Mouse (Mus musculus) heart, postnatal 25 days (tissue): ENCODE results near the gene Phactr2. TPM values are rescaled to one million over a fixed set of nuclear protein-coding genes. Genes with fewer than 3 reads are reported as not detected.

ENCODE experiments used
- DNase-seq: peaks from one replicate; pipeline ENCODE4 v3.0.0; 2022; ENCODE audit warnings: low spot score
- intact Hi-C: fragments of 180-260 bp; cut with DNase I; formaldehyde crosslinking; loops from one replicate; pipeline ENCODE4 v1.15.1; 2025
- total RNA-seq, 2 experiments: library from RNA; stranded (reverse); gene quantifications; 2 replicates each; pipeline ENCODE4 v1.2.3; 2021

Gene Phactr2
- total RNA-seq, 2 experiments from 2014 or later = 45.0 to 51.5 TPM

DNA sequence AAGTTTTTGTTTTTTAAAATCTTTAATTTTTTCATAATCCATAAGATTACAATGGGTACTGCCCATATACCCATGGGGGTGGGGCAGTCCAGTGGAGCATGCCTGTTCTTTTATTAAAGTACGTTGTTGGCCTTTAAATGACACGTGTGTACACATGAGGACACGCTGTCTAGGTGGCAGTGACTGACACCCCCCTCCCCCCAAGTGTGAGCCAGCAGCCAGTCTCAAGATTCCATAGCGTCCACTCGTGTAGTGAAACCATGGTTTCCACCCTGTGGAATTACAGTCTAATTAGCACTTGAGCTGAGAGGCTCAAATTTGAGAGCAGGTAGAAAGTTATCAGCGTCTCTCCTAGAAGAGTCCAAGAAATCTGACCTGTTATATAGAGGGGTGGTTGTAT is 22.6 kb downstream of the Phactr2 start:
- DNase-seq = no peak
- intact Hi-C loops = no loop called here

DNA sequence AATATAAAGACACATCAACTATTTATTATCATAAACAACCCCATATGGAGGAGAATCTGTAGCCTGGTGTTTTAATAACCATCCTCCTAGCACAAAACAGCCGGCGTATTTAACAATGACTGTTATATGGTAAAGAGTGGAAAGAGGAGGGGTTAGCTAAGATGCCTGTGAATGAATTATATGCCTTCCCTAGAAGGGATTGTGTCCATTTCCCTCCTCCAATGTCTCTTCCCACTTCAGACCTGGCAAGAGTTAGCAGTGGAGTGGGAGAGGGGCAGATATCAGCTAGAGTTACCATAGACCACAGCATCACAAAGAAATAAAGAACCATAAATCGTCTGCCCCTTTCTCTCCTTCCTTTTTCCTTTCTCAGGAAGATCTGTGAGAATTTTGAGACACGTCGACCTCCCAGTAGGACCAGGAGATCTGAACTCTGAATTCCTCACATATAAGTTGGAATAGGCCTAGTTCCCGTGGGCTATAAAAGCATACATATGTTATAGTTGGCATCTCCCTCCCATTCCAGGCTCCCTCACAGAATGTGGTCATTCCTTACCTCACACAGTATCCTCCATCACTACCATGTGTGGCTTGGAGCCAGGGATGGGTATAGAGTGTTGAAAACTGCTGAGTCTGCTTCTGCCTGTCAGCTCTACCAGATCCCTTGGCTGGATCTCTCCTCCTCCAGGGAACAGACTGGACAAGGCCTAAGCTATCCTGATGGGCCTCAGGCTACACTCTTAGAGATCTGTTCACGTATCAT is 25.7 kb downstream of the Phactr2 start:
- intact Hi-C loops = no loop called here
- DNase-seq = no peak

DNA sequence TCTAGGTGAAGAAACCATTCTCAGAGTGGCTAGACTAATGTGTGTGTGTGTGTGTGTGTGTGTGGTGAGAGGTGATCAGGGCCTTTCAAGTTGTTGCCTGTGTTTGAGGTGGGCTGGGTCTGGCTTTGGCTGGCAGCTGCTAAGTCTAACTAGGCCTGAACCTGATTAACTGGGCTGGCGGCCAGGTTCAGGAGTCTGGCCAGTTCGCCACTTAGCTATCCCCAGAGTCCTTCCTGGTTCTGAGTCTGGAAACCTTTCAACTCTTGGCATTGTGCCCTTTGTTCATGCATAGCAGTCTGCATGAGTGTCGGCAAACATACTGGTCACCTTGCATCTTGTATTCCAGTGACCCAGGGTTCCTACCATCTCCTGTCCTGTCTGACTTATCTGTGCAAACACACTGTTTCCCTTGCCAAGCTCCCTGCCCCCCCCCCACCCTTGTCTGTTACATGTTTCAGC is 27.4 kb downstream of the Phactr2 start:
- intact Hi-C loops = no loop called here
- peak; percentile 45 for DNase-seq

DNA sequence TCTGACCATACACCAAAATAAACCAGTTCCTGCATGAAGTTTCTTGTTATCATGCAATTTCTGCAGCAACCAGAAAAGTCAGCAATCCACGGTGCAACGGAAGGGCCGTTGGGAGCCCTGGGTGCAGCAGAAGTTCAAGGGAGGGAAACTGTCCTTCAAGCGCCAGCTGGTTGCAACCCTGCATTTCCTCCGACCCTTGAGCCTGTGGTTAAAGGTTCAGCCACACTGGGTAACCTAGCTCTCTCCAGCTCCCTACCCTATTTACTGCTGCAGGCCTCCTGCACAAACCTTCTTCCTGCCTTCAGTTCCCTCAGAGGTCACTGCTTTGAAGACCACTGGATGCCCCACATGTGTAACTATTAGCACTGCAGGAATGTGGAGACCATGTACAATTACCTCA is 30.0 kb downstream of the Phactr2 start:
- intact Hi-C loops = no loop called here

DNA sequence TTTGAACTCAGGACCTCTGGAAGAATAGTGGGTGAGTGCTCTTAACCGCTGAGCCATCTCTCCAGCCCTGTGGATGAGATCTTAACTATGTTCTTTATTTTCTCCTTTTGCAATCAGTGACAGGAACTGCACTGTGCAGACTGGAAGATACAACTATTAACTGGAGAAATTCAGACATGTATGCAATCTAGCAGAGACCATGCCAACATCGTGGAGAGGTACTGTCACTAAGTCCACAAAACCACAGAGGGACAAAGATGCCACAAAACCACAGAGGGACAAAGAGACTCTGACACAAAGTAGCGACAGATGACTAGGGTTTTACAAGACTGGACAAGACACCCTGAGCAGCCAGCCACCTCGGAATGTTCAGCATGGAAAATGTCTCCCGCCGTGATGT is 30.6 kb downstream of the Phactr2 start:
- no peak for DNase-seq
- intact Hi-C loops = no loop called here

More for the DNA sequence above, 30.0 kb downstream of the Phactr2 start:
- no peak for DNase-seq

DNA sequence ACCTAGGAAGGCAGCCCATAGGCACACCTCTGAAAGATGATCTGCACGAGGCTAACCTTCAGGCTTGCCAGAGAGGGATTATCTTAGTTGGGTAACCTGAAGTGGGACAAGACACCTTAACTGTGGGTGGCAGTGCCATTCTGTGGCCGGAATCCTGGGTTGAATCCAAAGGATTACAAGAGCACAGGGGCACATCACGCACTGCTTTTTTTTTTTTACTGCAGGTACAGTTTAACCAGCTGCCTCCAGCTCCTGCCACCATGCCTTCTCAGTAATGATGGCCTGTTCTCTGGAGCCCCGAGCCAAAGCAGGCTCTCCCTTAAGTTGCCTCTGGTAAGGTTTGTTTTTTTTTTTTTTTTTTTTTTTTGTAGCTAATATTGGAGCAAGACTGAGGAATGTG is 33.9 kb downstream of the Phactr2 start:
- no peak for DNase-seq
- intact Hi-C loops = no loop called here

DNA sequence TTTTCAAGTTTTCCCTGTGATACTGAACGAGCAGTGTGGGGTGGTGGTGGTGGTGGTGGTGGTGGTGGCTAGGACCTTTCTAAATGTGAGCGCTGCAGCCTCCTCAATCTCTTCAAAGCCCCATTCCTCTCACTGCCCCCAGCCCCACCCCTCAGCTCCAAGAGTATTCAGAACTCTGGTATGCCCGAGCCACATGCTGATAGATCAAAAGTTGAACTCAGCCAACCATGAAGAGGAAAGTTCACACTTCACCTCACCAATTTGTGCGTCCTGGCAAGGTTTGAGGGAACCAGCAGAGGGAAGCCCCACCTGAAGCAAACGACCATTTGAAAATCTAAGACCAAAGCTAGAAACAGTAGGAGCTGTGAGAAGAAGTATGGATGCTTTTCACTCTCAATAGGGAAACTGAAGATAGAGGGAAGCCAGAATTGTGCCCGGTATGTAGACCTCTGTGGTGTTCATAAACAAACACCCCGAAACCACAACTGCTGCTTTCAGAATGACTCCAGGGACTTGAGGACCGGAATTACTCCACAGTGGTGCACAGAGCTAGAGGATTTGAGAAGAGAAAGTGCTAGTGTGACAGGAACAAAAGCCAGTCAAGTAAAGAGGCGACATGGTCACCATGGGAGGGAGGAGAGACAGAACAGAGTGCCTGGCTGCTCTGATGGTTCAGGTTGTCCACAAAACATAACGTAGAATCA is 35.9 kb downstream of the Phactr2 start:
- no peak for DNase-seq
- intact Hi-C loops = loop anchor here (5.0 kb wide), 1 partner anchor 64 kb away; no protein-coding TSS in a partner anchor

DNA sequence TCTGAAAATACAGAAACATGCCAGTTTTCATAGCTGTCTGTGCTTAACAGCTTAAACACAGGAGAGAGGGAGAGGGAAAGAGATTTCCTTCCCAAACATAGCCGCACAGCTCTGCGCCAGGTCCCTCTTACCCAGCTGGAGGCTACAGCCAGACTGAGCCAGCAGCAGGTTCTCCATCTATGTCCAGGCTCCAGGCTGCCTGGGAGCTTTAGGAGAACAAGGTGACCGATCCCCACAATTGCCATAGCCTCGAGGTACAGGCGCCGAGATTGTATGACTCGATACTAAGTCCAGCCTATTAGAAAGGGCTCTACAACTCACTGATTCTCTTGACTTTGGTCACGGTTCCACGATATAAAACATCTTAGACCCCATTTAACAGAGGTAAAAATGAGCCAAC is 37.2 kb downstream of the Phactr2 start:
- intact Hi-C loops = loop anchor here (5.0 kb wide), 1 partner anchor 65 kb away; no protein-coding TSS in a partner anchor
- DNase-seq = no peak

DNA sequence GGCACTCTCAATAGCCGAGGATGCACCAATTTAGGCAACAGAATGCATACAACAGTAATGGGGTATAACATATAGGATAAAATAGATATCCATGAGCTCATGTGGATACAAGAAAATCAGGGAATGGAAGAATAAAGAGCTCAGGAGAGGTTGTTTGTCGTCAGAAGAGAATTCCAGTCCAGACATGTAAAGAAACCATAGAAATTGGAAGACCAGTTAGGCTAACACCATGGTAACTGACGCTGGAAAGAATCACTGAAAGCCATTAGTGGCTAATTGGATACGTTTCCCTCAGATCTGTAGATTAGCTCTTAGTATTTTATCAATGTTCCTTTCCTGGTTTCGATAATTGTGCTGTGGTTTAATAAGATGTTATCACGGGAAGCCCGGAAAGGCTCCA is 41.2 kb downstream of the Phactr2 start:
- intact Hi-C loops = no loop called here
- DNase-seq = no peak

DNA sequence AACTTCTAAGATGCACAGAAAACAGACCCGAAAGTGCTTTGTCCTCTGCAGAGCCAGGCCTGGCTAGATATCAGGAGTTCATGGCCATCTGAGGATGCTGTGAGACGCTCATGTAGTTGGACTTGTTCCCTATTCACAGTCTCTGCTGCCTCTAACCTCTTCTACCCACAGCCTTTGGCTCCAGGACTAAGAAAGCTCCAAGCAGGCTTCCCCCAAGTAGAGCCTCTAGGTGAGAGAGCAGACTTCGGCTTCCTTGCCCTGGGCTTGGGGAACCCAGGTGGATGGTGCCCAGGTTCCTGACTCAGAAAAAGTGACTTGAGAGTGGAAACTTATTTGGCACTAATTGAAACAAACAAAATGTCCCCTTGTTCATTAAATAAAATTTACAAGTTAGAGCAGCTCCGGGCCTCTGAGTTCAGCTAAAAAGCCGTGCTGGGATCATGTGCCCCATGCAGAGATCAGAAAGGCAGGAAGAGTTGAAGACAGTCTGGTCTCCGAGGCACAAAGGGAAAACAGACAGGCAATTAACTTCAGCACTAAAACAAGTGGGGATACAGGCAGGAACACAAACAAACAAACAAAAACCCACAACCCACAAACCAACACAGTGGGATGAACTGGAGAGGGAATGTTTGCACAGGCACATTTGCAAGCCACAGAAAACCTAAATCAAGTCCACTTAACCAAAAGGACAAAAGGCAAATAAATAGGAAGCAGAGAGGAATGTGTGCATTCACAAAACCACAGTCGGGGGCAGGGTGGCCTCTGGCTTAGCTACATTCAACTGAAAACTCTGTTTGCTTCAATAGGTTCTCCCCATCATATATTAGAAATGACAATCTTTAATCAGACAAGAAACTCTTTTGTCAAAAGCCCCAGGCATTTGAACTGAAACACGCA is 42.3 kb downstream of the Phactr2 start:
- intact Hi-C loops = no loop called here
- DNase-seq = no peak

DNA sequence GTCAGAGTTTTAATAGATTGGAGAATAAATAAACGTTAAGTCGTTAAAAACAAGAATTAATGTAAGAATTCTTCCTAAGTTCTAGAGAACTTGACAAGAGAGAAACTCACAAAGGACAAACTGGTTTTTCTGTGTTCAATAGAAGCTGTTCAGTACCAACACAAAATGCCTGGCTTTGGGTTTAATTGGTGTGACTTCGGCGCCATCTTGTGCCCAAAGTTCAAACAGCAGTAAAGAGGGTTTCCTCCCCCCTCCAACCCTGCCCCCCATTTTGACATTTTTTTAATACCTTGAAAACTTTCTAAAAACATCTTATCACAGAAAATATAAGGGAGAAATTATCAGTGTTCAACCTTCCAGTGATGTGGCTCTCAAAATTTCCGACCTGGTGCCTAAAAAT is 44.4 kb downstream of the Phactr2 start:
- DNase-seq = no peak
- intact Hi-C loops = loop anchor here (1.0 kb wide), 2 partner anchors 342 to 413 kb away; no protein-coding TSS in a partner anchor

DNA sequence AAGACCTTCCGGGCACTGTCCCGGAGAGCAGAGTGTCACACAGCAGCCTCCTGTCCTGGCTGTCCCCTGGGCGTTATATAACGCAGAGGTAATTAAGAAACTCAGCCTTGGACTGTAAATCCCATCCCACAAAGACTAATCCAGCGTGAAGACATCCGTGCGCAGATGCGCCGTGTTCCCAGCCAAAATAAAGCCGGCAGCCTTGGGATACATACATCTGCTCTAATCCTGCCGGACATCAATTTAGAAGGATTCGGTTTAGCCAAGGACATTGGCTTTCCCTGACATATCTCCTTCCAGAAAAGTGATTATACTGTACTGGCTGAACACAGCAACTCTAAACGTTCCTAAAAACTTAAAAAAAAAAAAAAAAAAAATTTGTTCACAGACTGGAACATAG is 45.0 kb downstream of the Phactr2 start:
- DNase-seq = no peak
- intact Hi-C loops = loop anchor here (1.0 kb wide), 1 partner anchor 413 kb away; no protein-coding TSS in a partner anchor

DNA sequence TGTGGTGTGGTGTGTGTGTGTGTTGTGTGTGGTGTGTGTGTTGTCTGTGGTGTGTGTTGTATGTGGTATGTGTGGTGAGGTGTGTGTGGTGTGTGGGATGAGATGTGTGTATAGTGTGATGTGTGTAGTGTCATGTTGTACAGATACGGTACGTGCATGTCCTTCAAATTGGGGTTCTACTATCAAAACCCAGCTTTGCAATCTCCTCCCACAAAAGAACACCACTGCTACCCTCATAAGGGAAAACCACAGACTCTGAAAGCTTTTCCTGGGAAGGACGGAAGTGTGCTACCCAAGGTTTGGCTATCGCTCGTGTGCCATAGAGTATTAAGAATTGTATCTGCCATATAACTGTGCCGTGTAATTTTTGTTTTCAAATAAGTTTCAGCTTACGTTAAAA is 45.7 kb downstream of the Phactr2 start:
- intact Hi-C loops = no loop called here
- DNase-seq = no peak

DNA sequence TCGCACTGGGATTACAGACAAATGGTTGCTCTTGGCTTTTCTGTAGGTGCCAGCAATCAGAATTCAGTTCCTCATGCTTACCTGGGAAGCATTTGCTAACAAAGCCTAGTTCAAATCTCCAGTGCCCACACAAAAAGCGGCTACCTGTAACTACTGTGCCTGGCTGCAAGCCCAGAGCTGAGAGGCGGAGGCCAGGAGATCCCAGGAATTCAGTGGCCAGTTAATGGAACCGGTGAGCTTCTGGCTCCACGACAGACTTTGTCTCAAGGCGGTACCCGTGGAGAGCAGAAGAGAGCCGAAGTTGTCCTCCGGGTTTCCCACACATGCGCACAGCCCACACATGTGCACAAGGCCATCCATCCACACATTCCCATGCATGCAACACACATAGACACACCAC is 46.6 kb downstream of the Phactr2 start:
- DNase-seq = no peak
- intact Hi-C loops = no loop called here

DNA sequence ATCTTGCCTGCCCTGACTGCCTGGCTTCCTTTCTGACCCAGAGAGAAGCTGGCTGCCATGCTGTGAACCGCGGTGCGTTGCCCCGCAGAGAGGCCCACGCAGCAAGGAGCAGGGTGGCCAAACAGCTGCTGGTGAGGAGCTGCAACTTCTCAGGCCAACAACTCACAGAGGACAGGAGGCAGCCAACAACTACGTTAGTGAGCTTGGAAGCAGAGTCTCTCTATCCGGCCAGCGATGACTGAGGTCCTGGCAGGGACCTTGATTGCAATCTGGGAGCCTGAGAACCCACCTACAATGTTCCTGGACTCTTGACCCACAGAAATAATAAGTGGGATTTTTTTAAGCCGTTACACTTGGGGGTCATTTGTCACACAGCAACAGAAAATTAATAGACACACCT is 49.0 kb downstream of the Phactr2 start:
- DNase-seq = no peak
- intact Hi-C loops = no loop called here

DNA sequence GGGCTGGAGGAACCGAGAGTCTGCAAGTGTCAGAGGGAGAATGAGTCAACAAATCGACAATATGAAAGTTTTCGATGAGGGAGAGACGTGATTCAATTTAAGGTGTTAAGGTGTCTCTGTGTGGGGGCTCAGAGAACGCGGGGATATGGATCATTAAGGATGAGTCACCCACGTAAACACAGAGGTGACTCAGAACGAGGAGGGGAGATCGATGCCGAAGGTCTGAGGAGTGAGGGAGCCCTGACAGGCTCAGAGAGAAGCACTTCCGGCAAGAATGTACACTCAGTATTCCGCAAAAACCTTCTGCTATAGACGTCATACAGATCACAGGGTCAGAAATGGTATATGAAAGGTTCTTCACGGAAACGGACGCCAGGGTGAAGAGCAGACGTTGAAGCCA is 49.7 kb downstream of the Phactr2 start:
- DNase-seq = no peak
- intact Hi-C loops = no loop called here

DNA sequence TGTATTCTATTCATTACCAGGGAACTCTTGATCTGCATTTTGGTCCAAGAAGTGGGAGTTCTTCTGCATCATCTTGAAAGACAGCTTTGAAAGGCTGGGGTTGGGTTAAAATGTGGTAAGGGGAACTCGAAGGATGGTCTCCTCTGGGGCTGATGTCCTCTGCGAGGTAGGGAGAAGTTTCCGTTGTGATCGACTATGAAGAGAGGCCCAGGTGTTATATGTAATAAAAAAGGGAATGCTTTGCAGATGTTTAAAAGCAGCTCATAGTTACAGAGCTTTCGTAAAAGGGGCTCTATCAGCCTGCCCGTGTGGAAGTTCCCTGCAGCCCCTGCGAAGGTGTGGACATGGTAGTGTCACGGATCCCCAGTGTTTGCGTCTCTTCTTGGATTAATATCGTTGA is 50.2 kb downstream of the Phactr2 start:
- intact Hi-C loops = no loop called here
- DNase-seq = no peak

DNA sequence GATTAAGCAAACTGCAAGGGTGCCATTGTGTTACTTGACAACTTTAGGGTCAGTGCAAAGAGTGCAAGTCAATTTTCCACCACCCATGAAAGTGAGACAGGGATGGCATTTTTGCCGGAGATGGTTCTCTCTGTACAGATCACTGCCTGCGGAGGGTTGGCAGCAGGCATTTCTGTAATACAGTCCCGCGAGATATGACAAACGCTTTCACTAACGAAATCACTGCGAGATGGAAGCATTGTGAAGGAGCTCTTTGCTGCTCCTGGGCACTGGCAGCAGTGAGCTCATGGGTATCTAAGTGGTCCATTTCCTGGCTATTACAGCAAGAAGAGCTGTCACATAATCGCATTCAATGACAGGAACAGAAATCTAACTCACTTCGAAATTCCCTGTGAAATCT is 52.1 kb downstream of the Phactr2 start:
- DNase-seq = no peak
- intact Hi-C loops = no loop called here

DNA sequence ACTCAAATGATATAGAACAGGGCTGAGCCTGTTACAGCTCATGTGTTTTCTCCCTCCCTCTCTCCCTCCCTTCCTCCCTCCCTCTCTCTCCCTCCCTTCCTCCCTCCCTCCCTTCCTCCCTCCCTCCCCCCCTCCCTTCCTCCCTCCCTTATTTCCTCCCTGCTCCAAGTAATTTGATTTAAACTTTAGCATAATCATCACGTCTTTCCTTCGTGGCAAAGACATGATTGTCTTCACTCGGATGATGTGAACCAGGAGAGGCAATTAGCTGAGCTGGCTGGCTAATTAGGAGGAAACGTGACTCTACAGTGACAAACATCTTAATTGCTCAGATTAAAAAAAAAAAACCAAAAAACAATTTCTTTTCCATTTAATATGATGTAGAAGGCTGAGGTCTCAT is 55.0 kb downstream of the Phactr2 start:
- intact Hi-C loops = loop anchor here (10.0 kb wide), 1 partner anchor 144 kb away; no protein-coding TSS in a partner anchor

DNA sequence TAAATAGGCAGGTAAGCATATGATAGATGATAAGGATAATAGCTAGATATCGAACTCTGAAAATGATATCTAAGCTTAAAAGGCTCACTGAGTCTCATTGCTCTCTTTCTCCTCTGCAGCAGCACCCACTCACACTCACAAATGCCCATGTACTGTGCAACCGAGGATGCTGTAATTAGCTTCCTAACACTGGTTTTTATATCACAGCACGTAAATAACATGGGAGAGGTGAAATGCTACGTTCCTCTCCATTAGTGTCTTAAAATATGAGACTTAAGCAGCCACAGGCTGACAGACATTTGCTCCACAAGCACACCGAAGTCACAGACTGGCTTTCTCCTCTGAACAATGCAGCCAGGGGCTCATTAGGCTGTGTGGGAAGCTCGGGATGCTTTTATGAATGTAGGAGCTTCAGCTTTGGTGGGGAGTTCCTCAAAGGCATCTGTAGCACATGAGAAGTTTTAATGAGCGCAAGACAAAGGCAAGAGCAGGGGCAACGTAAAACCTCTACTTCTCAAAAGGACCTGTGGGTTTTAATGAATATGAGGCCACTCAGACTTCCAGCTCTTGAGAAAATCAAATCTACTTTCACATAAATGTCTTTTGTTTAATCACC is 58.6 kb downstream of the Phactr2 start:
- intact Hi-C loops = loop anchor here (10.0 kb wide), 1 partner anchor 141 kb away; no protein-coding TSS in a partner anchor
- no peak for DNase-seq

More for the DNA sequence above, 55.0 kb downstream of the Phactr2 start:
- DNase-seq = no peak
